Mouse (Mus musculus): Measurements from ENCODE around the gene Abcc6.

GRCm38 (mm10) chr7:46035468-46035867, 5.4 kb upstream of the Abcc6 start:
- TF ChIP-seq CTCF (conservative IDR thresholded peaks at IDR 0.05; ENCODE audit: low read length) (no peak), POU5F1 (IDR thresholded peaks at IDR 0.05; ENCODE audit: borderline replicate concordance, low read length) (no peak), NANOG (IDR thresholded peaks at IDR 0.05; ENCODE audit: borderline replicate concordance, low read length) (no peak)
